Mouse (Mus musculus): ENCODE measurements around the gene Plekha4. TPM values are rescaled to one million over a fixed set of nuclear protein-coding genes. Genes with fewer than 3 reads are reported as not detected.
"Not testable (repeated sequence)": the region's sequence is repeated elsewhere in the genome, so short reads cannot be mapped to it uniquely, and the experiment has no call there.

Plekha4 gene
- total and polyA plus RNA-seq, 3 experiments = 0.12 to 0.65 TPM; not detected in 1

- not testable (repeated sequence) for H3K9me3 ChIP-seq (replicated peaks; ENCODE audit: insufficient read depth, low read length); DNase-seq (ENCODE audit: low read depth, low spot score); H3K9ac ChIP-seq (ENCODE audit: control insufficient read depth, low read depth, low read length, poor library complexity, severe bottlenecking); H3K27me3 ChIP-seq (ENCODE audit: control insufficient read depth in 1 of 2, insufficient read depth in 2 of 2, low read length in 2 of 2); H3K79me2 ChIP-seq (ENCODE audit: control insufficient read depth, insufficient read depth, low read length, poor library complexity); H3K4me3 ChIP-seq (ENCODE audit: control insufficient read depth in 1 of 2, insufficient read depth in 1 of 2, low read depth in 2 of 2, low read length in 2 of 2); H3K27ac ChIP-seq (ENCODE audit: control insufficient read depth, low read depth, low read length)
- peak; percentile 95 for TF ChIP-seq TBP (IDR thresholded peaks at IDR 0.05; ENCODE audit: low read depth, low read length)
- TF ChIP-seq HCFC1 (IDR thresholded peaks at IDR 0.05; ENCODE audit: low read depth, low read length) = 0 out of 2 replicates have a peak, but pooled peaks have one; percentile 11
- TF ChIP-seq ZNF384 (IDR thresholded peaks at IDR 0.05; ENCODE audit: low read depth, low read length) = peak; percentile 23; the same call in 1 of the 2 replicates
- Histone ChIP-seq H3K4me1 (ENCODE audit: control insufficient read depth in 1 of 2, insufficient read depth in 2 of 2, low read length in 2 of 2) (peaks cover 6 to 18% of the 10 kb centered on the region in 2 experiments; a peak in 3 of 4 replicates), H3K36me3 (ENCODE audit: control insufficient read depth in 1 of 2, insufficient read depth in 2 of 2, low read length in 2 of 2) (peaks cover 0 to 16% of the 10 kb centered on the region in 2 experiments; a peak in 2 of 4 replicates)
These were observed 45.8 kb upstream of the Plekha4 start for GRCm38 (mm10) chr7:45480310-45480709.

GRCm38 (mm10) chr7:45481374-45481927 is 44.7 kb upstream of the Plekha4 start, which contains the start of gene Tulp2:
TSS of gene Tulp2 (plus strand) at chr7:45481877.
- Histone ChIP-seq H3K9me3 (replicated peaks; ENCODE audit: insufficient read depth, low read length) (no peaks in the 10 kb centered on the region), H3K27me3 (ENCODE audit: control insufficient read depth in 1 of 2, insufficient read depth in 2 of 2, low read length in 2 of 2) (no peaks in the 10 kb centered on the region), H3K4me1 (ENCODE audit: control insufficient read depth in 1 of 2, insufficient read depth in 2 of 2, low read length in 2 of 2) (peaks cover 2 to 18% of the 10 kb centered on the region in 2 experiments; a peak in 3 of 4 replicates), H3K4me3 (ENCODE audit: control insufficient read depth in 1 of 2, insufficient read depth in 1 of 2, low read depth in 2 of 2, low read length in 2 of 2) (peak within 1 kb of the TSS in 1 of 2 experiments; percentile 7; a peak in 1 of 4 replicates), H3K27ac (ENCODE audit: control insufficient read depth, low read depth, low read length) (peak within 1 kb of the TSS; percentile 5; the same call in 1 of the 2 replicates), H3K9ac (ENCODE audit: control insufficient read depth, low read depth, low read length, poor library complexity, severe bottlenecking) (no peak within 1 kb of the TSS), H3K79me2 (ENCODE audit: control insufficient read depth, insufficient read depth, low read length, poor library complexity) (no peaks in the 10 kb centered on the region), H3K36me3 (ENCODE audit: control insufficient read depth in 1 of 2, insufficient read depth in 2 of 2, low read length in 2 of 2) (peaks cover 0 to 12% of the 10 kb centered on the region in 2 experiments; a peak in 2 of 4 replicates)
- DNase-seq (ENCODE audit: low read depth, low spot score) = peak; percentile 90
- TF ChIP-seq HCFC1 (IDR thresholded peaks at IDR 0.05; ENCODE audit: low read depth, low read length) = peak; percentile 93
- no peak for TF ChIP-seq CHD2 (IDR thresholded peaks at IDR 0.05; ENCODE audit: low read length)

- H3K4me1 ChIP-seq (ENCODE audit: control insufficient read depth in 1 of 2, insufficient read depth in 2 of 2, low read length in 2 of 2) = peaks cover 2 to 24% of the 10 kb centered on the region in 2 experiments; a peak in 3 of 4 replicates
- H3K36me3 ChIP-seq (ENCODE audit: control insufficient read depth in 1 of 2, insufficient read depth in 2 of 2, low read length in 2 of 2) = peaks cover 0 to 18% of the 10 kb centered on the region in 2 experiments; a peak in 2 of 4 replicates
- TF ChIP-seq POLR2AphosphoS5 (IDR thresholded peaks at IDR 0.05; ENCODE audit: borderline replicate concordance, low read depth, low read length) (no peak), TAL1 (IDR thresholded peaks at IDR 0.05; ENCODE audit: low read length) (no peak), ETS1 (IDR thresholded peaks at IDR 0.05; ENCODE audit: low read depth, low read length) (peak; percentile 53), ZNF384 (IDR thresholded peaks at IDR 0.05; ENCODE audit: low read depth, low read length) (0 out of 2 replicates have a peak, but pooled peaks have one; percentile 17), RCOR1 (IDR thresholded peaks at IDR 0.05; ENCODE audit: low read depth, low read length) (peak; percentile 71), RAD21 (IDR thresholded peaks at IDR 0.05; ENCODE audit: low read depth, low read length) (no peak), USF1 (IDR thresholded peaks at IDR 0.05; ENCODE audit: low read depth, low read length) (no peak), EP300 (IDR thresholded peaks at IDR 0.05; ENCODE audit: low read depth in 1 of 2, low read length in 2 of 2) (peak; percentile 36 to 62; a peak in 2 of 4 replicates), UBTF (IDR thresholded peaks at IDR 0.05; ENCODE audit: borderline replicate concordance, insufficient read depth, low read depth, low read length) (no peak), MEF2A (IDR thresholded peaks at IDR 0.05; ENCODE audit: extremely low read depth, insufficient replicate concordance, low read depth, low read length, poor library complexity, severe bottlenecking) (no peak), NRF1 (IDR thresholded peaks at IDR 0.05; ENCODE audit: insufficient read depth, low read depth, low read length, poor library complexity, severe bottlenecking) (no peak), POLR2AphosphoS2 (IDR thresholded peaks at IDR 0.05; ENCODE audit: low read length) (no peak), POLR2A (IDR thresholded peaks at IDR 0.05; ENCODE audit: control insufficient read depth in 1 of 2, insufficient read depth in 1 of 2, low read depth in 1 of 2, low read length in 2 of 2, poor library complexity in 1 of 2) (no peak), CHD1 (IDR thresholded peaks at IDR 0.05; ENCODE audit: low read depth, low read length) (no peak), GATA1 (IDR thresholded peaks at IDR 0.05; ENCODE audit: low read depth, low read length) (peak; percentile 85), ZC3H11A (IDR thresholded peaks at IDR 0.05; ENCODE audit: low read depth, low read length) (no peak), TBP (IDR thresholded peaks at IDR 0.05; ENCODE audit: low read depth, low read length) (no peak), TCF12 (IDR thresholded peaks at IDR 0.05; ENCODE audit: low read depth, low read length) (peak; percentile 46; the same call in 1 of the 2 replicates), MAZ (IDR thresholded peaks at IDR 0.05; ENCODE audit: low read depth, low read length) (no peak), BHLHE40 (IDR thresholded peaks at IDR 0.05; ENCODE audit: borderline replicate concordance, low read depth, low read length) (no peak)
- H3K9ac ChIP-seq (ENCODE audit: control insufficient read depth, low read depth, low read length, poor library complexity, severe bottlenecking) = no peak overlapping the region
- no peaks in the 10 kb centered on the region for H3K9me3 ChIP-seq (replicated peaks; ENCODE audit: insufficient read depth, low read length)
- H3K27ac ChIP-seq (ENCODE audit: control insufficient read depth, low read depth, low read length) = peak overlapping the region; percentile 5; the same call in 1 of the 2 replicates
- no peaks in the 10 kb centered on the region for H3K27me3 ChIP-seq (ENCODE audit: control insufficient read depth in 1 of 2, insufficient read depth in 2 of 2, low read length in 2 of 2)
- DNase-seq (ENCODE audit: low read depth, low spot score) = peak; percentile 59
- H3K4me3 ChIP-seq (ENCODE audit: control insufficient read depth in 1 of 2, insufficient read depth in 1 of 2, low read depth in 2 of 2, low read length in 2 of 2) = no peak overlapping the region
- H3K79me2 ChIP-seq (ENCODE audit: control insufficient read depth, insufficient read depth, low read length, poor library complexity) = no peaks in the 10 kb centered on the region
These were observed 44.0 kb upstream of the Plekha4 start for GRCm38 (mm10) chr7:45482166-45482565.

Data from MEL (cell line).